Mouse (Mus musculus): ENCODE measurements around the gene Ctla4.

- TF ChIP-seq TAL1 (IDR thresholded peaks at IDR 0.05; ENCODE audit: low read length), result no peak
- no peak for TF ChIP-seq GATA1 (IDR thresholded peaks at IDR 0.05; ENCODE audit: low read length)
Observed at GRCm38 (mm10) chr1:60913305-60913704, 26.5 kb downstream of the Ctla4 start.

Data from erythroblast, embryonic 14.5 days (primary cell).